ENCODE assay signal across 25 mouse cellular contexts in the genomic region with DNA sequence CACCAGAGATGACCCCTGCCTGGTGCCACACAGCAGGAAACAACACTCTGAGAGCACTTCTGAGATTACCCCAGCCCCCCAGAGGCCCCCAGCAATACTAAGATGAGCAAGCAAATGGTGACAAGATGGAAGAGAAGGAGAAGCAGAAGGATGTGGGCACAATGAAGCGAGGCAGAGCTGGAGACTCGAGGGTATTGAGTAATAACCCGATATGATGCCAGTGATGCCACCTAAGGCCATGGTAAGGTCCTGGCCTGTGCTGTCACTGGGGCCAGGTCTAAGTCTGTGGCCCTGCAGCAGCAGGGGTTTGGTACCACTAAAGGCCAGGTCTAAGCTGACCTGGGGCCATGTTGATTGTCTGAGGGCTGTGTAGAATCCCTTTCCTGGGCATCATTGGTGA. TPM values are rescaled to one million over a fixed set of nuclear protein-coding genes. Genes with fewer than 3 reads are reported as not detected.
"Had no signal": no experiment of that assay in that cellular context is flagged by ENCODE, and none has a peak within 500 bp of the region (broad histone marks: within the 10 kb centered on the region; RNA-seq: fewer than 3 reads in every experiment).

No protein-coding gene starts in this region.

- DNase-seq: lung, adult 18-20 months; lung, embryonic 14.5 days; lung, postnatal 10 days; lung, postnatal 4 days; retina, postnatal 1 day; right cerebral cortex, adult 18-20 months; right cerebral cortex, postnatal 25 days; right cerebral cortex, postnatal 4 days; spleen, adult 18-20 months; thymus, adult 18-20 months; thymus, postnatal 14 days; thymus, postnatal 36 days had no signal

- H3K36me3 ChIP-seq: midbrain, embryonic 12.5 days; neural tube, embryonic 12.5 days had no signal

- H3K9me3 ChIP-seq: megakaryocyte, embryonic 14.5 days; midbrain, embryonic 12.5 days; neural tube, embryonic 12.5 days had no signal

- H3K4me2 ChIP-seq: lung, embryonic 14.5 days; midbrain, embryonic 12.5 days; neural tube, embryonic 12.5 days had no signal

- H3K4me3 ChIP-seq: megakaryocyte, embryonic 14.5 days; midbrain, embryonic 12.5 days; neural tube, embryonic 12.5 days had no signal

- ATAC-seq: midbrain, embryonic 16.5 days had no signal

- H3K4me1 ChIP-seq: midbrain, embryonic 12.5 days; neural tube, embryonic 12.5 days had no signal

- H3K27me3 ChIP-seq: midbrain, embryonic 12.5 days; neural tube, embryonic 12.5 days had no signal

- H3K9ac ChIP-seq: liver, embryonic 14.5 days; lung, embryonic 14.5 days; midbrain, embryonic 12.5 days; neural tube, embryonic 12.5 days had no signal

- H3K27ac ChIP-seq: liver, embryonic 14.5 days; midbrain, embryonic 12.5 days; neural tube, embryonic 12.5 days had no signal

RNA-seq across cellular contexts. Expression of gene Slc25a54, which starts 33.8 kb away (rescaled TPM):
- total RNA-seq: monocyte, adult 5-6 weeks had no signal
- polyA plus RNA-seq: liver, embryonic 14.5 days; liver, embryonic 16.5 days; lung, embryonic 14.5 days; lung, embryonic 16.5 days; midbrain, embryonic 12.5 days; midbrain, embryonic 16.5 days; neural tube, embryonic 12.5 days; neural tube, embryonic 14.5 days; small intestine, adult 2 months; stomach, embryonic 14.5 days; stomach, embryonic 16.5 days; thymus, postnatal 0 days had no signal
